Comparison of ENCODE assay signal across 11 mouse cellular contexts in the genomic region with DNA sequence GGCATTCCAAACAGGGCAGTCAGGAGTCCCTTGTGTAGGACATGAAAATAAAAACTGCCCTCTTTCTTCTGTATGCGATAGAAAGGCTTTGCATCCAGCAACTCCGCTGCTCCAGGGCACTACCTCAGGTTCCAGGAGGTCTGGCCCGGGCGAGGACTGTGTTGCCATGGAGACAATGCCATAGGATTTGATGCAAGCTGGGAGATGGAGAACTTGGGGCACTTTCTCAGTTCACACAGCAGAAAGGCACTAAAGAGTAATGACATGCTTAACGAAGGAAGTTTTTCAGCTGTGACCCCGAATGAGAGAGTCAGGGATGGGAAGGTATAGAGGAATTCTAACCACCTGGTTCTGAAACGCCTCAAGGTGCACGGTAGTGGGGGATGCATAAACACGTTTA. TPM values are rescaled to one million over a fixed set of nuclear protein-coding genes. Genes with fewer than 3 reads are reported as not detected.
DNase-seq lines count a peak whose midpoint lies in the region; ATAC-seq lines count a peak whose summit lies in the region.
"Had no signal": no experiment of that assay in that cellular context is flagged by ENCODE, and none has a peak within 500 bp of the region (broad histone marks: within the 10 kb centered on the region; RNA-seq: fewer than 3 reads in every experiment).

No protein-coding gene starts in this region.

- peaks cover 2% of the 10 kb centered on the region for H3K4me1 ChIP-seq in embryonic facial prominence, embryonic 11.5 days (ENCODE audit: control insufficient read depth, insufficient read depth, low read length)
- 0 out of 2 replicates have a peak, but pooled peaks cover 5% of the 10 kb centered on the region for H3K4me1 ChIP-seq in midbrain, embryonic 11.5 days (ENCODE audit: control insufficient read depth, insufficient read depth, low read length)
- H3K4me1 ChIP-seq in heart, embryonic 11.5 days (ENCODE audit: control insufficient read depth, insufficient read depth, low read length), result no peaks in the 10 kb centered on the region

- H3K9me3 ChIP-seq in embryonic facial prominence, embryonic 11.5 days (replicated peaks; ENCODE audit: control insufficient read depth, low read length), result no peaks in the 10 kb centered on the region; the same call in 1 of the 2 replicates
- peaks cover 5% of the 10 kb centered on the region; the same call in 1 of the 2 replicates for H3K9me3 ChIP-seq in midbrain, embryonic 11.5 days (ENCODE audit: control insufficient read depth, low read length)
- 0 out of 2 replicates have a peak, but pooled peaks cover 2% of the 10 kb centered on the region for H3K9me3 ChIP-seq in heart, embryonic 11.5 days (replicated peaks; ENCODE audit: control insufficient read depth, low read length)

- no peak overlapping the region for H3K4me3 ChIP-seq in embryonic facial prominence, embryonic 11.5 days (ENCODE audit: low read depth, low read length)
- H3K4me3 ChIP-seq in midbrain, embryonic 11.5 days (ENCODE audit: low read depth, low read length), result no peak overlapping the region
- H3K4me3 ChIP-seq in heart, embryonic 11.5 days (ENCODE audit: low read depth, low read length), result no peak overlapping the region

- H3K27me3 ChIP-seq in embryonic facial prominence, embryonic 11.5 days (ENCODE audit: control insufficient read depth, insufficient read depth, low read length), result peaks cover 4% of the 10 kb centered on the region; the same call in 1 of the 2 replicates
- peaks cover 25% of the 10 kb centered on the region for H3K27me3 ChIP-seq in midbrain, embryonic 11.5 days (ENCODE audit: control insufficient read depth, insufficient read depth, low read length)
- peaks cover 32% of the 10 kb centered on the region for H3K27me3 ChIP-seq in heart, embryonic 11.5 days (ENCODE audit: control insufficient read depth, insufficient read depth, low read length)

- H3K4me2 ChIP-seq in embryonic facial prominence, embryonic 11.5 days (ENCODE audit: low read depth, low read length), result no peak overlapping the region
- H3K4me2 ChIP-seq in midbrain, embryonic 11.5 days, result no peak overlapping the region
- H3K4me2 ChIP-seq in heart, embryonic 11.5 days, result no peak overlapping the region

- H3K27ac ChIP-seq in embryonic facial prominence, embryonic 11.5 days (replicated peaks; ENCODE audit: low read depth, low read length), result no peak overlapping the region
- no peak overlapping the region for H3K27ac ChIP-seq in midbrain, embryonic 11.5 days (ENCODE audit: low read depth, low read length)
- no peak overlapping the region for H3K27ac ChIP-seq in heart, embryonic 11.5 days (ENCODE audit: low read depth, low read length)
- H3K27ac ChIP-seq: liver, embryonic 14.5 days had no signal

- peak; percentile 51 for ATAC-seq in frontal cortex, adult (ENCODE audit: low TSS enrichment)
- no peak for ATAC-seq in embryonic facial prominence, embryonic 11.5 days (replicated peaks; ENCODE audit: insufficient number of reproducible peaks, low FRiP score, low TSS enrichment, low read depth)
- no peak for ATAC-seq in midbrain, embryonic 11.5 days (ENCODE audit: low FRiP score)
- no peak for ATAC-seq in heart, embryonic 11.5 days (replicated peaks; ENCODE audit: insufficient number of reproducible peaks, low FRiP score, low TSS enrichment)

- 16% methylated on average over 9 of the region's 9 CpGs for WGBS in embryonic facial prominence, embryonic 11.5 days
- 20% methylated on average over 9 of the region's 9 CpGs for WGBS in midbrain, embryonic 11.5 days
- 24% methylated on average over 9 of the region's 9 CpGs for WGBS in heart, embryonic 11.5 days (ENCODE audit: insufficient replicate concordance)

- H3K36me3 ChIP-seq in embryonic facial prominence, embryonic 11.5 days (replicated peaks; ENCODE audit: control insufficient read depth, insufficient read depth, low read depth, low read length), result no peaks in the 10 kb centered on the region
- H3K36me3 ChIP-seq in midbrain, embryonic 11.5 days (ENCODE audit: control insufficient read depth, insufficient read depth, low read length), result no peaks in the 10 kb centered on the region
- H3K36me3 ChIP-seq in heart, embryonic 11.5 days (ENCODE audit: control insufficient read depth, insufficient read depth, low read length), result no peaks in the 10 kb centered on the region

- DNase-seq in frontal cortex, postnatal 14 days (ENCODE audit: low spot score in 2 of 2), result no peak
- peak; percentile 83 for DNase-seq in brain, adult 2 months (ENCODE audit: low read depth, low spot score)
- peak; percentile 12 for DNase-seq in embryonic facial prominence, embryonic 11.5 days (ENCODE audit: low spot score)
- peak; percentile 92 for DNase-seq in midbrain, embryonic 11.5 days (ENCODE audit: low spot score, missing footprints)
- DNase-seq in thymus, postnatal 4 days, result no peak
- DNase-seq in lung, postnatal 4 days, result no peak
- DNase-seq: kidney, adult 2 months had no signal

- H3K9ac ChIP-seq in embryonic facial prominence, embryonic 11.5 days (replicated peaks; ENCODE audit: low read length), result no peak overlapping the region
- H3K9ac ChIP-seq in midbrain, embryonic 11.5 days (ENCODE audit: low read length), result no peak overlapping the region
- H3K9ac ChIP-seq in heart, embryonic 11.5 days (ENCODE audit: low read depth, low read length), result no peak overlapping the region
- H3K9ac ChIP-seq: liver, embryonic 14.5 days had no signal

RNA-seq across cellular contexts. Expression of gene Sidt1, which starts 1.8 kb away (rescaled TPM):
- 0.42 and 0.89 TPM in 2 replicates for polyA plus RNA-seq in embryonic facial prominence, embryonic 11.5 days (2014; fragmentation: Nextera tagmentation; extraction: Ambion mirVana)
- polyA plus RNA-seq in midbrain, embryonic 11.5 days (2014; fragmentation: Nextera tagmentation; extraction: Ambion mirVana), result 0.15 and 0.31 TPM in 2 replicates
- not detected in 2 replicates for polyA plus RNA-seq in heart, embryonic 11.5 days (2014; fragmentation: Nextera tagmentation; extraction: Ambion mirVana)
- polyA plus RNA-seq: C2C12 had no signal

RNA-seq across cellular contexts. Expression of gene Spice1, which starts 15.8 kb away (rescaled TPM):
- polyA plus RNA-seq in embryonic facial prominence, embryonic 11.5 days (2014; fragmentation: Nextera tagmentation; extraction: Ambion mirVana), result 32.4 and 34.8 TPM in 2 replicates
- 36.8 and 38.5 TPM in 2 replicates for polyA plus RNA-seq in midbrain, embryonic 11.5 days (2014; fragmentation: Nextera tagmentation; extraction: Ambion mirVana)
- polyA plus RNA-seq in heart, embryonic 11.5 days (2014; fragmentation: Nextera tagmentation; extraction: Ambion mirVana), result 19.9 and 20.4 TPM in 2 replicates

Comparison
In these comparisons a context has a peak if more than half of its experiments do, and no peak if none do; other contexts are left out.
1. DNase-seq: peak in brain, adult 2 months (single experiment), embryonic facial prominence, embryonic 11.5 days (single experiment) and midbrain, embryonic 11.5 days (single experiment); none in frontal cortex, postnatal 14 days (0 of 2), thymus, postnatal 4 days (single experiment) and lung, postnatal 4 days (0 of 2).